Mouse (Mus musculus) ES-E14 (cell line): ENCODE measurements at regions not wholly inside any gene's neighbourhood (a gene's known extent, or its start where the extent isn't known, plus 50 kb on each side); places are given as distances from the start of the nearest gene placed in this dataset.
"Not testable (repeated sequence)": the region's sequence is repeated elsewhere in the genome, so short reads cannot be mapped to it uniquely, and the experiment has no call there.

Source experiments
- DNase-seq: peaks from one replicate; pipeline ENCODE4 v3.0.0-alpha.2; 2013; ENCODE audit warnings: low read depth, low spot score
- H3K27ac ChIP-seq: 2 replicates; pipeline ENCODE4 v1.5.1; 2012; ENCODE audit warnings: low read depth, mild to moderate bottlenecking, low read length, moderate library complexity, mixed read lengths; ENCODE audit not compliant: poor library complexity, insufficient read depth, severe bottlenecking
- H3K36me3 ChIP-seq: 2 replicates; pipeline ENCODE4 v1.6.1; 2012; ENCODE audit warnings: mild to moderate bottlenecking, low read length, moderate library complexity, mixed read lengths; ENCODE audit not compliant: control insufficient read depth, poor library complexity, insufficient read depth, severe bottlenecking
- H3K4me1 ChIP-seq, 2 experiments: fragments of 150-350 bp in 1 of 2; sonication (generic) in 1 of 2; 2 replicates each; pipeline ENCODE4 v1.6.1; 2012; ENCODE audit warnings: low read length in 2 of 2, mild to moderate bottlenecking in 1 of 2, mixed read lengths in 1 of 2; ENCODE audit not compliant: control insufficient read depth in 2 of 2, insufficient read depth in 2 of 2, poor library complexity in 1 of 2
- H3K4me3 ChIP-seq, 2 experiments: fragments of 150-350 bp in 1 of 2; sonication (generic) in 1 of 2; 2 replicates each; pipeline ENCODE4 v1.5.1; 2012; ENCODE audit warnings: low read length in 2 of 2, low read depth in 1 of 2, mild to moderate bottlenecking in 1 of 2, mixed read lengths in 1 of 2; ENCODE audit not compliant: insufficient read depth in 1 of 2, poor library complexity in 1 of 2, severe bottlenecking in 1 of 2
- H3K9ac ChIP-seq: 2 replicates; pipeline ENCODE4 v1.6.1; 2012; ENCODE audit warnings: low read depth, mild to moderate bottlenecking, low read length, mixed read lengths; ENCODE audit not compliant: poor library complexity, insufficient read depth, severe bottlenecking
- H3K9me3 ChIP-seq: fragments of 150-350 bp; sonication (generic); 2 replicates; pipeline ENCODE4 v1.6.1; 2012; ENCODE audit warnings: low read depth, mild to moderate bottlenecking, low read length; ENCODE audit not compliant: control insufficient read depth, insufficient read depth
- CHD2 ChIP-seq: IDR thresholded peaks from 2 replicates; pipeline ENCODE4 v1.6.1; 2014; ENCODE audit warnings: mild to moderate bottlenecking, low read depth, low read length, inconsistent platforms
- HCFC1 ChIP-seq: IDR thresholded peaks from 2 replicates; pipeline ENCODE4 v1.6.1; 2012; ENCODE audit warnings: low read length, inconsistent platforms, borderline replicate concordance; ENCODE audit not compliant: insufficient read depth
- MAFK ChIP-seq: IDR thresholded peaks from 2 replicates; pipeline ENCODE4 v1.6.1; 2014; ENCODE audit warnings: mild to moderate bottlenecking, low read depth, low read length, inconsistent platforms; ENCODE audit not compliant: insufficient read depth
- ZC3H11A ChIP-seq: IDR thresholded peaks from 2 replicates; pipeline ENCODE4 v1.6.1; 2012; ENCODE audit warnings: low read depth, mild to moderate bottlenecking, inconsistent platforms, low read length, borderline replicate concordance
- ZNF384 ChIP-seq: IDR thresholded peaks from 2 replicates; pipeline ENCODE4 v1.6.1; 2012; ENCODE audit warnings: low read depth, low read length, inconsistent platforms
- in situ Hi-C, 2 experiments: fragments of 600-800 bp; cut with MboI; formaldehyde crosslinking; loops; one replicate each; pipeline ENCODE4 v1.15.1; 2025; ENCODE audit warnings: low sequenced_read_pairs in 2 of 2, inconsistent platforms in 1 of 2; ENCODE audit not compliant: unreplicated experiment in 2 of 2

GRCm38 (mm10) chr2:171101180-171101579, 369.6 kb downstream of the Dok5 start:
- no peak for TF ChIP-seq HCFC1
- no peak for TF ChIP-seq CHD2
- no peak for TF ChIP-seq ZNF384
- TF ChIP-seq MAFK, result no peak
- TF ChIP-seq ZC3H11A, result no peak
- DNase-seq, result no peak
- no peak overlapping the region for H3K9ac ChIP-seq
- H3K4me3 ChIP-seq, result no peak overlapping the region
- H3K36me3 ChIP-seq, result no peaks in the 10 kb centered on the region
- no peaks in the 10 kb centered on the region for H3K4me1 ChIP-seq
- H3K27ac ChIP-seq, result no peak overlapping the region
- in situ Hi-C loops, result no loop called here
- H3K9me3 ChIP-seq, result no peaks in the 10 kb centered on the region

- TF ChIP-seq MAFK (peak; percentile 64; the same call in 1 of the 2 replicates), ZNF384 (peak; percentile 73)
- H3K9me3 ChIP-seq, DNase-seq, H3K36me3 ChIP-seq, H3K4me3 ChIP-seq, H3K9ac ChIP-seq, in situ Hi-C loops, H3K4me1 ChIP-seq: not testable (repeated sequence)
- H3K27ac ChIP-seq, result peak overlapping the region; percentile 92
Observed at GRCm38 (mm10) chr2:171120033-171120802, 388.6 kb downstream of the Dok5 start.

DNA sequence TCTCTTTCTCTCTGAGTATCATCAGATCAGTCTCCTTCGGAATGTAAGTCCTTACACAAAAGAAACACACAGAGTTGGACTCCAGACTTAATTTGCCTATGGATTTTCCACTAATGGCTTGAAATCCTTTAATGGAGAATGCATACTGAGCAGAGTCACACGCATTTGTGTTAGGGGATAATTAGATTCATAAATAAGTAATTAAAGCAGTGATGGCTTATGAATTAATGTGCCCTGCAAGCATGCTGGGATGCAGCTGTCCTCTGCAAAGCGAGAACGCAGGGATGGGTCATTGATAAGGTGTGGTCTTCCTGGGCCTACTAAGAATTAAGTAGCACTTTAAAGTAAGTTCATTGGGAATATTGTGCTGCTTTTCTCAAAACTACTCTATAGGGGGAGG, 403.2 kb downstream of the Dok5 start:
- Histone ChIP-seq H3K36me3 (no peaks in the 10 kb centered on the region), H3K4me1 (no peaks in the 10 kb centered on the region), H3K9me3 (no peaks in the 10 kb centered on the region), H3K27ac (no peak overlapping the region), H3K4me3 (no peak overlapping the region), H3K9ac (no peak overlapping the region)
- in situ Hi-C loops, result no loop called here
- TF ChIP-seq HCFC1, result no peak
- TF ChIP-seq ZNF384, result no peak
- no peak for TF ChIP-seq MAFK
- no peak for DNase-seq
